ENCODE assay signal across 37 mouse cellular contexts in the genomic region with DNA sequence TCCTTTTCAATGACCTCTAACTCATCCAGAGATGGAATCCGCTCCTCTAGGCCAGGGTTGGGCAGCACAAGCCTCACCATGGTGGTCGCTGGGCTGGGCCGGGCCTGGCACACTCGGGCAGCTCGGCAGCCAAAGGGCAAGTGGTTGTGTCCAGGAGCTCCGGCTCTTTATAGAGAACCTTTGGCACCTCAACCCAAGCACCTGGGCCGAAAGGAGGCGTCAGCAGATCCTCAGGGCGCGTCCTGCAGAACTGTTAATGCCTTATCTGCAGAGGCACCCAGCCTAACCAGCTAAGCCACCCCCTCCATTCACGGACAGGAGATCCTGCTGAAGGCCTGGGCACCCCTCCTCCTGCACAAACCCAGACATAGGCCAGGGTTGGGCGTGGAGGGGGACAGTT. TPM values are rescaled to one million over a fixed set of nuclear protein-coding genes. Genes with fewer than 3 reads are reported as not detected.
A peak's percentile ranks its signal among the peaks of the same experiment; 100 is the strongest.
DNase-seq lines count a peak whose midpoint lies in the region; ATAC-seq and TF ChIP-seq lines count a peak whose summit lies in the region.
"Had no signal": no experiment of that assay in that cellular context is flagged by ENCODE, and none has a peak within 500 bp of the region (broad histone marks: within the 10 kb centered on the region; RNA-seq: fewer than 3 reads in every experiment).

No protein-coding gene starts in this region.

- WGBS in kidney, adult 2 months = 57% methylated on average over 12 of the region's 12 CpGs
- WGBS in kidney, embryonic 14.5 days = 90% methylated on average over 12 of the region's 12 CpGs
- 89% methylated on average over 12 of the region's 12 CpGs for WGBS in forebrain, embryonic 13.5 days

- DNase-seq in kidney, adult 2 months = peak; percentile 86
- DNase-seq in kidney, adult 8-10 months = peak; percentile 80 to 82
- DNase-seq in kidney, postnatal 25 days = peak; percentile 69 to 91
- DNase-seq in heart, postnatal 14 days = no peak
- no peak for DNase-seq in urinary bladder, postnatal 4 days (ENCODE audit: low spot score in 2 of 2)
- DNase-seq: cerebellum, adult 11 months; forebrain, postnatal 0 days; liver; retina, postnatal 1 day; right cerebral cortex, postnatal 14 days; thymus, adult 2 months; thymus, postnatal 36 days had no signal

- H3K27me3 ChIP-seq in kidney, adult 2 months (replicated peaks; ENCODE audit: control insufficient read depth, insufficient read depth, low read length) = no peaks in the 10 kb centered on the region
- H3K27me3 ChIP-seq in kidney, embryonic 14.5 days (ENCODE audit: control insufficient read depth, insufficient read depth, low read length) = no peaks in the 10 kb centered on the region
- 0 out of 2 replicates have a peak, but pooled peaks cover 4% of the 10 kb centered on the region for H3K27me3 ChIP-seq in forebrain, embryonic 13.5 days
- H3K27me3 ChIP-seq: heart, embryonic 12.5 days; liver, embryonic 15.5 days; lung, embryonic 15.5 days; neural tube, embryonic 13.5 days had no signal

- H3K4me1 ChIP-seq in kidney, adult 2 months (ENCODE audit: control insufficient read depth, insufficient read depth, low read length) = no peaks in the 10 kb centered on the region; the same call in 1 of the 2 replicates
- no peaks in the 10 kb centered on the region for H3K4me1 ChIP-seq in kidney, embryonic 14.5 days (ENCODE audit: control insufficient read depth, insufficient read depth, low read length)
- no peaks in the 10 kb centered on the region for H3K4me1 ChIP-seq in forebrain, embryonic 13.5 days
- H3K4me1 ChIP-seq: heart, embryonic 12.5 days; liver, embryonic 15.5 days; lung, embryonic 15.5 days; neural tube, embryonic 13.5 days had no signal

- no peak overlapping the region for H3K4me2 ChIP-seq in kidney, embryonic 14.5 days (replicated peaks; ENCODE audit: low read depth, low read length)
- no peak overlapping the region for H3K4me2 ChIP-seq in forebrain, embryonic 13.5 days
- H3K4me2 ChIP-seq: heart, embryonic 12.5 days; hindbrain, embryonic 14.5 days; liver, embryonic 15.5 days; lung, embryonic 15.5 days; midbrain, embryonic 11.5 days; neural tube, embryonic 13.5 days had no signal

- intact Hi-C loops in heart, postnatal 14 days (cut with DNase I) = no loop called here

- H3K27ac ChIP-seq in kidney, adult 2 months (ENCODE audit: insufficient read depth, low read depth, low read length) = peak overlapping the region; percentile 77
- H3K27ac ChIP-seq in kidney, embryonic 14.5 days (ENCODE audit: low read depth, low read length) = no peak overlapping the region
- no peak overlapping the region for H3K27ac ChIP-seq in forebrain, embryonic 13.5 days
- H3K27ac ChIP-seq: heart, adult 2 months; hindbrain, embryonic 14.5 days; liver, embryonic 15.5 days; lung, embryonic 15.5 days; neural tube, embryonic 13.5 days had no signal

- no peak for TF ChIP-seq CTCF in kidney, adult 2 months (conservative IDR thresholded peaks at IDR 0.05; ENCODE audit: insufficient read depth, insufficient read length, low read depth, low read length)

- H3K4me3 ChIP-seq in kidney, adult 2 months (ENCODE audit: insufficient read depth, low read depth, low read length) = peak overlapping the region; percentile 63
- H3K4me3 ChIP-seq in kidney, embryonic 14.5 days (ENCODE audit: low read length) = no peak overlapping the region
- H3K4me3 ChIP-seq in forebrain, embryonic 13.5 days = no peak overlapping the region
- H3K4me3 ChIP-seq: erythroblast, embryonic 14.5 days; heart, adult 2 months; heart, embryonic 12.5 days; liver, embryonic 15.5 days; lung, embryonic 15.5 days; myocyte; neural tube, embryonic 13.5 days had no signal

- H3K9me3 ChIP-seq in kidney, embryonic 14.5 days (ENCODE audit: control insufficient read depth, low read length) = no peaks in the 10 kb centered on the region
- H3K9me3 ChIP-seq in forebrain, embryonic 13.5 days (replicated peaks) = no peaks in the 10 kb centered on the region
- H3K9me3 ChIP-seq: heart, embryonic 12.5 days; liver, embryonic 15.5 days; lung, embryonic 15.5 days; neural tube, embryonic 13.5 days had no signal

- peak; percentile 63 for TF ChIP-seq POLR2A in kidney, adult 2 months (IDR thresholded peaks at IDR 0.05; ENCODE audit: low read depth, low read length)

- H3K9ac ChIP-seq in kidney, embryonic 14.5 days (ENCODE audit: low read depth, low read length) = no peak overlapping the region
- H3K9ac ChIP-seq in forebrain, embryonic 13.5 days = no peak overlapping the region
- H3K9ac ChIP-seq: forebrain, postnatal 0 days; heart, embryonic 12.5 days; hindbrain, embryonic 14.5 days; liver, embryonic 15.5 days; lung, embryonic 15.5 days; neural tube, embryonic 13.5 days had no signal

- no peaks in the 10 kb centered on the region for H3K36me3 ChIP-seq in kidney, adult 2 months (ENCODE audit: control insufficient read depth, insufficient read depth, low read length)
- H3K36me3 ChIP-seq in kidney, embryonic 14.5 days (ENCODE audit: control insufficient read depth, insufficient read depth, low read length) = no peaks in the 10 kb centered on the region
- H3K36me3 ChIP-seq in forebrain, embryonic 13.5 days (ENCODE audit: poor library complexity, severe bottlenecking) = no peaks in the 10 kb centered on the region
- H3K36me3 ChIP-seq: heart, embryonic 12.5 days; liver, embryonic 15.5 days; lung, embryonic 15.5 days; neural tube, embryonic 13.5 days had no signal

- no peak for ATAC-seq in kidney, embryonic 14.5 days (ENCODE audit: low FRiP score, low TSS enrichment)
- no peak for ATAC-seq in forebrain, embryonic 13.5 days
- ATAC-seq: CD4-positive, CD25-positive, alpha-beta regulatory T cell, adult 4 months; forebrain, postnatal 0 days; midbrain, embryonic 16.5 days had no signal

RNA-seq across cellular contexts. Expression of a gene that starts 4.1 kb away (rescaled TPM):
- 884 and 1,011 TPM in 2 replicates for polyA plus RNA-seq in kidney, adult 2 months (2012; rRNA removed)
- polyA plus RNA-seq in kidney, embryonic 14.5 days (2014; fragmentation: Nextera tagmentation; extraction: Ambion mirVana) = 0.53 and 0.92 TPM in 2 replicates
- under 1 TPM in 1 of 2 experiments, not detected in 1; 0.12 TPM for total RNA-seq in heart, postnatal 14 days (2021)
- 0.19 and 0.20 TPM in 2 replicates for polyA plus RNA-seq in forebrain, embryonic 13.5 days (2015; fragmentation: Nextera tagmentation; extraction: Ambion mirVana)
- total RNA-seq: gastrocnemius, adult 8-10 months; heart, adult 2 months; hematopoietic stem cell, adult 5-6 weeks; left cerebral cortex, adult 18-20 months had no signal
- polyA plus RNA-seq: CD4-positive, CD25-positive, alpha-beta regulatory T cell, adult 4 months; erythroblast, embryonic 14.5 days; forebrain, embryonic 11.5 days; heart, embryonic 12.5 days; heart, postnatal 0 days; limb, embryonic 11.5 days; lung, embryonic 15.5 days had no signal

RNA-seq across cellular contexts. Expression of a gene that starts 22.7 kb away (rescaled TPM):
- 438 and 863 TPM in 2 replicates for polyA plus RNA-seq in kidney, adult 2 months (2012; rRNA removed)
- 2.5 and 5.2 TPM in 2 replicates for polyA plus RNA-seq in kidney, embryonic 14.5 days (2014; fragmentation: Nextera tagmentation; extraction: Ambion mirVana)
- not detected for total RNA-seq in heart, postnatal 14 days (2021)
- not detected in 2 replicates for polyA plus RNA-seq in forebrain, embryonic 13.5 days (2015; fragmentation: Nextera tagmentation; extraction: Ambion mirVana)
- total RNA-seq: adrenal gland, postnatal 14 days; common myeloid progenitor, adult 5-6 weeks; forebrain, postnatal 0 days; heart, adult 2 months; hematopoietic stem cell, adult 5-6 weeks; layer of hippocampus, postnatal 10 days; left cerebral cortex, adult 18-20 months; left cerebral cortex, postnatal 14 days; megakaryocyte, adult 5-6 weeks had no signal
- polyA plus RNA-seq: CD4-positive, CD25-positive, alpha-beta regulatory T cell, adult 4 months; embryonic facial prominence, embryonic 14.5 days; erythroblast, embryonic 14.5 days; forebrain, embryonic 11.5 days; forebrain, postnatal 0 days; heart, adult 2 months; heart, embryonic 12.5 days; heart, postnatal 0 days; hindbrain, embryonic 14.5 days; limb, embryonic 11.5 days; liver, embryonic 15.5 days; lung, embryonic 15.5 days; midbrain, embryonic 11.5 days; midbrain, embryonic 16.5 days; myocyte; neural tube, embryonic 13.5 days had no signal

RNA-seq across cellular contexts. Expression of a gene that starts 32.3 kb away (rescaled TPM):
- polyA plus RNA-seq in kidney, adult 2 months (2012; rRNA removed) = 104 and 109 TPM in 2 replicates
- polyA plus RNA-seq in kidney, embryonic 14.5 days (2014; fragmentation: Nextera tagmentation; extraction: Ambion mirVana) = 12.9 and 28.7 TPM in 2 replicates
- 100 to 1,000 TPM; 151 to 165 TPM for total RNA-seq in heart, postnatal 14 days (2021)
- polyA plus RNA-seq in forebrain, embryonic 13.5 days (2015; fragmentation: Nextera tagmentation; extraction: Ambion mirVana) = 20.1 and 26.4 TPM in 2 replicates

Comparison
In these comparisons a context has a peak if more than half of its experiments do, and no peak if none do; other contexts are left out.
1. RNA of a gene that starts 4.1 kb away (polyA plus RNA-seq): 884 to 1,011 TPM in kidney, adult 2 months; 0.53 to 0.92 TPM in kidney, embryonic 14.5 days and 0.19 to 0.20 TPM in forebrain, embryonic 13.5 days; every median in the first group is over 100 times any median in the second.
2. RNA of a gene that starts 22.7 kb away (polyA plus RNA-seq): 438 to 863 TPM in kidney, adult 2 months; 2.5 to 5.2 TPM in kidney, embryonic 14.5 days and not detected in forebrain, embryonic 13.5 days; every median in the first group is over 10 times any median in the second.
3. DNase-seq: peak in kidney, adult 2 months (single experiment), kidney, adult 8-10 months (2 of 2) and kidney, postnatal 25 days (2 of 2); none in heart, postnatal 14 days (0 of 2) and urinary bladder, postnatal 4 days (0 of 2).